Mouse (Mus musculus) hindbrain, postnatal 0 days (tissue): ENCODE measurements around the gene Tipin. TPM values are rescaled to one million over a fixed set of nuclear protein-coding genes. Genes with fewer than 3 reads are reported as not detected.

Source experiments
- ATAC-seq: fragments of 200-750 bp; cut with Nextera tagmentation; 2 replicates; pipeline ENCODE4 v1.8.0; 2017; ENCODE audit warnings: mild to moderate bottlenecking, moderate TSS enrichment, moderate library complexity
- DNase-seq: peaks from one replicate; pipeline ENCODE4 v3.0.0-alpha.2; 2015; ENCODE audit warnings: low spot score
- H3K27ac ChIP-seq: fragments of 300-500 bp; sonication (generic); 2 replicates; pipeline ENCODE4 v1.5.1; 2014; ENCODE audit warnings: mild to moderate bottlenecking
- H3K27me3 ChIP-seq: fragments of 300-500 bp; sonication (generic); 2 replicates; pipeline ENCODE4 v1.6.1; 2014; ENCODE audit warnings: low read length, mixed read lengths; ENCODE audit not compliant: insufficient read depth
- H3K36me3 ChIP-seq: fragments of 300-500 bp; sonication (generic); 2 replicates; pipeline ENCODE4 v1.6.1; 2014; ENCODE audit warnings: low read length, mixed read lengths; ENCODE audit not compliant: insufficient read depth
- H3K4me1 ChIP-seq: fragments of 300-500 bp; sonication (generic); 2 replicates; pipeline ENCODE4 v1.6.1; 2014; ENCODE audit warnings: antibody characterized with exemption, low read length, mixed read lengths; ENCODE audit not compliant: insufficient read depth
- H3K4me2 ChIP-seq: fragments of 300-500 bp; sonication (generic); 2 replicates; pipeline ENCODE4 v1.6.1; 2014; ENCODE audit warnings: low read depth, mild to moderate bottlenecking, low read length, moderate library complexity, mixed read lengths
- H3K4me3 ChIP-seq: fragments of 300-500 bp; sonication (generic); 2 replicates; pipeline ENCODE4 v1.5.1; 2014; ENCODE audit warnings: low read length
- H3K9ac ChIP-seq: fragments of 300-500 bp; sonication (generic); replicated peaks from 2 replicates; pipeline ENCODE4 v1.6.1; 2014; ENCODE audit warnings: mild to moderate bottlenecking, low read length, moderate library complexity, mixed read lengths
- H3K9me3 ChIP-seq: fragments of 300-500 bp; sonication (generic); 2 replicates; pipeline ENCODE4 v1.6.1; 2016; ENCODE audit warnings: low read length, mixed read lengths
- CTCF ChIP-seq: IDR thresholded peaks from 2 replicates; pipeline ENCODE4 v1.5.1; 2016; ENCODE audit warnings: antibody characterized with exemption, control low read depth, low read depth
- WGBS: fragments of 180-500 bp; shearing (Covaris S2); extraction: QIAGEN DNeasy Blood & Tissue Kit; methylation state at CpG from one replicate; pipeline ENCODE4 v1.1.7; 2014; 5-methylcytosine and 5-hydroxymethylcytosine counted together
- polyA plus RNA-seq: library from polyadenylated mRNA; unstranded; fragments of >200 nt; fragmentation: Nextera tagmentation; extraction: Ambion mirVana; gene quantifications from 2 replicates; pipeline ENCODE4 v1.2.1, GENCODE M21; 2015
- total RNA-seq: library from RNA; depleted of rRNA; stranded (reverse); fragments of >200 nt; gene quantifications from 2 replicates; pipeline ENCODE4 v1.2.3, GENCODE M21; 2014; rRNA removed

Tipin gene
- total RNA-seq (40.3 and 83.7 TPM in 2 replicates), polyA plus RNA-seq (97.0 and 101 TPM in 2 replicates)

GRCm38 (mm10) chr9:64281105-64281780 is at the start of gene Tipin:
Tipin (plus strand) TSS chr9:64281581.
- no peaks in the 10 kb centered on the region for H3K4me1 ChIP-seq
- peak within 1 kb of the TSS; percentile 84 for H3K27ac ChIP-seq
- H3K9me3 ChIP-seq, result no peaks in the 10 kb centered on the region
- no peak for TF ChIP-seq CTCF
- peak within 1 kb of the TSS; percentile 56 for H3K4me2 ChIP-seq
- DNase-seq (peak; percentile 98), ATAC-seq (peak; percentile 96)
- WGBS, result 2% methylated on average over 46 of the region's 46 CpGs
- H3K27me3 ChIP-seq, result no peaks in the 10 kb centered on the region
- peak within 1 kb of the TSS; percentile 89 for H3K9ac ChIP-seq
- no peaks in the 10 kb centered on the region for H3K36me3 ChIP-seq
- H3K4me3 ChIP-seq, result peak within 1 kb of the TSS; percentile 87

- peaks cover 18% of the 10 kb centered on the region for H3K4me1 ChIP-seq
- H3K27ac ChIP-seq, result peak overlapping the region; percentile 74; the same call in 1 of the 2 replicates
- TF ChIP-seq CTCF, result no peak
- no peaks in the 10 kb centered on the region for H3K36me3 ChIP-seq
- no peak overlapping the region for H3K4me3 ChIP-seq
- H3K27me3 ChIP-seq, result no peaks in the 10 kb centered on the region
- ATAC-seq (no peak), DNase-seq (no peak)
- H3K9me3 ChIP-seq, result no peaks in the 10 kb centered on the region
- 0 out of 2 replicates have a peak overlapping the region, but pooled peaks have one; percentile 5 for H3K4me2 ChIP-seq
- H3K9ac ChIP-seq, result no peak overlapping the region
- WGBS, result 75% methylated on average over 3 of the region's 3 CpGs
These were observed 49.7 kb upstream of the Tipin start for GRCm38 (mm10) chr9:64231674-64232073.

DNA sequence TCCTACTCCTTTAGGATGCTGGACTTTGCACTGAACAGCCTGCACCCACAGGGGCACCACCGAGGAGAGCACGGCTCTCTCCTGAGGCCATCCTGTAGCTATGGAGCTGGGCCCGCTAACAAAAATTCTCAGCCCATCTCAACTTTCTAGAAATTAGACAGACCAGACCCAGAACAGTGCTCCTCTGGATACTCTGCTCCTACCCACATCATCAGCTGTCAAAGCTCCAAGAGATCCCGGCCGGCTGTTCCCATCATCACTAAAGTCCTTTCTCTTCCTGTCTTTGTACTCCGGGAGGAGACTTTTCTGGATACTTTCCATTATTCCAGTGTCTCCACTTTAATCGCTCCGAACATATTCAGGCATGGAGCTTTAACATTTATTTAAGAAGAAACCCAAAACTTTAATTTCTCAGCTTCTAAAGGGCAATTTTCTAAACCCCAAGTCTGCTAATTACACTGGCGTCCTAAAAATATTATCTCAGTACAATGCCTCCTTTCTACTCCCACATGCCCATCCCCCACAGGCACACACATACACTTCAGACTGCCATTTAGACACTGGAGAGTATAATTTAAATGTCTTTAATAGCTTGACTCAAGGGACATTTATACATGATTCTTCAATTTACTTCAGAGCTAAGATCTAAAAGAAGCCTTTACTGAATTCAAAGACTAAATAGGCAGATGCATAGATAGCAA is 49.0 kb upstream of the Tipin start:
- Histone ChIP-seq H3K27me3 (no peaks in the 10 kb centered on the region), H3K27ac (peak overlapping the region; percentile 74), H3K4me3 (no peak overlapping the region), H3K36me3 (no peaks in the 10 kb centered on the region), H3K9me3 (no peaks in the 10 kb centered on the region), H3K4me2 (0 out of 2 replicates have a peak overlapping the region, but pooled peaks have one; percentile 5), H3K9ac (no peak overlapping the region), H3K4me1 (peaks cover 18% of the 10 kb centered on the region)
- TF ChIP-seq CTCF, result no peak
- WGBS, result 46% methylated on average over 9 of the region's 9 CpGs
- ATAC-seq (0 out of 2 replicates have a peak, but pooled peaks have one; percentile 55), DNase-seq (peak; percentile 24)

- Histone ChIP-seq H3K27ac (no peak overlapping the region), H3K4me2 (no peak overlapping the region), H3K36me3 (no peaks in the 10 kb centered on the region), H3K4me3 (no peak overlapping the region), H3K9ac (no peak overlapping the region), H3K4me1 (peaks cover 18% of the 10 kb centered on the region), H3K9me3 (no peaks in the 10 kb centered on the region), H3K27me3 (no peaks in the 10 kb centered on the region)
- 49% methylated on average over 5 of the region's 5 CpGs for WGBS
- ATAC-seq, result no peak
- DNase-seq, result no peak
- no peak for TF ChIP-seq CTCF
These were observed 47.7 kb upstream of the Tipin start for GRCm38 (mm10) chr9:64233656-64234055.

GRCm38 (mm10) chr9:64234768-64235435 is 46.5 kb upstream of the Tipin start, which contains the start of gene Uchl4:
Uchl4 (plus strand) TSS chr9:64235201.
- H3K9ac ChIP-seq, result no peak within 1 kb of the TSS
- 96% methylated on average over 8 of the region's 8 CpGs for WGBS
- DNase-seq (no peak), ATAC-seq (no peak)
- no peaks in the 10 kb centered on the region for H3K36me3 ChIP-seq
- no peak for TF ChIP-seq CTCF
- no peak within 1 kb of the TSS for H3K4me3 ChIP-seq
- H3K9me3 ChIP-seq, result no peaks in the 10 kb centered on the region
- H3K27ac ChIP-seq, result 0 out of 2 replicates have a peak within 1 kb of the TSS, but pooled peaks have one; percentile 15
- H3K4me1 ChIP-seq, result peaks cover 18% of the 10 kb centered on the region
- H3K27me3 ChIP-seq, result no peaks in the 10 kb centered on the region
- H3K4me2 ChIP-seq, result no peak within 1 kb of the TSS

DNA sequence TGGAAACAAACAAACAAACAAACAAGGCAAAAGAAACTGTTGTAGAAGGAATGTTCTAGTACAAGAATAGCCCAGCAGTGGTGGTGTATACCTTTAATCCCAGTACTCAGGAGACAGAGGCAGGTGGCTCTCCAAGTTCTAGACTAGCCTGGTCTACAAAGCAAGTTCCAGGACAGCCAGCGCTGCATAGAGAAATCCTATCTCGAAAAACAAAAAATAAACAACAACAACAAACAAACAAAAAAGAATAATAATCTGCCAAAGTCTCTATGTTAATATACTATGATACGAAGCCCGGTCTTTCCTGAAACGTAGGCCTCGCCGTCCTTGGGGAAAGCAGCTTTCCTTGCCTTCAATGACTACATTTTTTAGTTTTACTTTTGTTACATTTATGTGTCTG is 45.3 kb upstream of the Tipin start:
- Histone ChIP-seq H3K4me3 (no peak overlapping the region), H3K36me3 (no peaks in the 10 kb centered on the region), H3K4me2 (no peak overlapping the region), H3K27ac (no peak overlapping the region), H3K9ac (no peak overlapping the region), H3K9me3 (no peaks in the 10 kb centered on the region), H3K4me1 (peaks cover 16% of the 10 kb centered on the region), H3K27me3 (no peaks in the 10 kb centered on the region)
- DNase-seq (no peak), ATAC-seq (no peak)
- TF ChIP-seq CTCF, result no peak
- 96% methylated on average over 7 of the region's 7 CpGs for WGBS
